Comparison of ENCODE assay signal across 27 mouse cellular contexts in the genomic region with DNA sequence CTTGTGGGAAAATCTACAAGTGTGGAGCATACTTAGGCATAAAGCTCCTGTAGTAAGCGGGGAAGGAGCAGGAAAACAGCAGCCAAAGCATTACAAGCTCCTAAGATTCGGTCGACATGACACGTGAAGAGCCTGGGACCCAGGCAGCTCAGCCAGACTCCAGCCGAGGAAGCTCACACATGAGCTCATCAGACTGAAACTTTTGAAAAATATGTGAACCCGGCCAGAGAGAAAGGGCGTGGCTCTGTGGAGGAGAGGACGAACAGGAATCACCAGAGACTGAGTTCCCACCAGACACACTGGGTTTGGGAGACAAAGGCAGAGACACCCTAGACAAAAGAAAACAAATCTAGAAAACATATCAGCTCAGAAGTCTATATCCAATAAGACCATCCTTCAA. TPM values are rescaled to one million over a fixed set of nuclear protein-coding genes. Genes with fewer than 3 reads are reported as not detected.
DNase-seq lines count a peak whose midpoint lies in the region; ATAC-seq lines count a peak whose summit lies in the region.
"Had no signal": no experiment of that assay in that cellular context is flagged by ENCODE, and none has a peak within 500 bp of the region (broad histone marks: within the 10 kb centered on the region; RNA-seq: fewer than 3 reads in every experiment).

No protein-coding gene starts in this region.

- H3K27ac ChIP-seq in midbrain, embryonic 10.5 days (replicated peaks) = no peak overlapping the region
- H3K27ac ChIP-seq in midbrain, embryonic 14.5 days (replicated peaks; ENCODE audit: low read depth, low read length) = no peak overlapping the region
- H3K27ac ChIP-seq: forebrain, embryonic 15.5 days; heart, adult 2 months; hindbrain, embryonic 12.5 days; hindbrain, postnatal 0 days; intestine, embryonic 15.5 days; liver, embryonic 13.5 days; macrophage; neural tube, embryonic 13.5 days had no signal

- intact Hi-C loops in left cerebral cortex, postnatal 25 days (cut with DNase I) = loop anchor here (10.0 kb wide), 1 partner anchor 844 kb away; a partner anchor contains a TSS

- peak; percentile 35 for DNase-seq in heart, adult 11 months
- DNase-seq in heart, postnatal 4 days = no peak
- peak; percentile 8 for DNase-seq in midbrain, embryonic 10.5 days (ENCODE audit: low spot score)
- no peak for DNase-seq in midbrain, embryonic 14.5 days
- DNase-seq in spleen, postnatal 4 days (ENCODE audit: low spot score in 2 of 2) = peak; percentile 3 to 19
- no peak for DNase-seq in spleen, adult 18-20 months
- no peak for DNase-seq in left cerebral cortex, postnatal 25 days (ENCODE audit: low spot score in 2 of 2)
- DNase-seq: adrenal gland, adult 8-10 months; cerebellum, adult 8-10 months; gastrocnemius, postnatal 25 days; kidney, adult 9 months; kidney, postnatal 14 days; layer of hippocampus, adult 9-11 months; liver, embryonic 13.5 days; lung, postnatal 10 days; thymus, adult 18-20 months; thymus, postnatal 25 days had no signal

- no peak overlapping the region for H3K4me2 ChIP-seq in midbrain, embryonic 14.5 days (ENCODE audit: low read length)
- H3K4me2 ChIP-seq: forebrain, embryonic 15.5 days; hindbrain, embryonic 12.5 days; intestine, embryonic 15.5 days; liver, embryonic 13.5 days; neural tube, embryonic 13.5 days had no signal

- no peak overlapping the region for H3K9ac ChIP-seq in midbrain, embryonic 14.5 days (replicated peaks; ENCODE audit: low read length)
- H3K9ac ChIP-seq: forebrain, embryonic 15.5 days; hindbrain, embryonic 12.5 days; intestine, embryonic 15.5 days; liver, embryonic 13.5 days; neural tube, embryonic 13.5 days had no signal

- H3K4me1 ChIP-seq in midbrain, embryonic 10.5 days = peaks cover 10% of the 10 kb centered on the region
- H3K4me1 ChIP-seq in midbrain, embryonic 14.5 days (ENCODE audit: control insufficient read depth, insufficient read depth, low read length) = no peaks in the 10 kb centered on the region
- H3K4me1 ChIP-seq: hindbrain, embryonic 12.5 days; intestine, embryonic 15.5 days; liver, embryonic 13.5 days had no signal

- H3K36me3 ChIP-seq in midbrain, embryonic 10.5 days = no peaks in the 10 kb centered on the region
- no peaks in the 10 kb centered on the region for H3K36me3 ChIP-seq in midbrain, embryonic 14.5 days (ENCODE audit: control insufficient read depth, insufficient read depth, low read length)
- H3K36me3 ChIP-seq: forebrain, embryonic 15.5 days; G1E; hindbrain, embryonic 12.5 days; intestine, embryonic 15.5 days; liver, embryonic 13.5 days had no signal

- no peak for ATAC-seq in midbrain, embryonic 14.5 days (ENCODE audit: low FRiP score, low TSS enrichment)
- ATAC-seq: forebrain, embryonic 15.5 days; hindbrain, postnatal 0 days; intestine, embryonic 15.5 days had no signal

- peaks cover 14% of the 10 kb centered on the region for H3K9me3 ChIP-seq in midbrain, embryonic 10.5 days (replicated peaks)
- H3K9me3 ChIP-seq in midbrain, embryonic 14.5 days (ENCODE audit: control insufficient read depth, low read length) = no peaks in the 10 kb centered on the region
- H3K9me3 ChIP-seq: intestine, embryonic 15.5 days had no signal

- WGBS in midbrain, embryonic 10.5 days = 91% methylated on average over 8 of the region's 8 CpGs
- WGBS in midbrain, embryonic 14.5 days = 89% methylated on average over 8 of the region's 8 CpGs

- H3K4me3 ChIP-seq in midbrain, embryonic 10.5 days = no peak overlapping the region
- H3K4me3 ChIP-seq in midbrain, embryonic 14.5 days (replicated peaks; ENCODE audit: low read depth, low read length) = no peak overlapping the region
- H3K4me3 ChIP-seq: forebrain, embryonic 15.5 days; heart, adult 2 months; hindbrain, embryonic 12.5 days; intestine, embryonic 15.5 days; liver, embryonic 13.5 days; myocyte; neural tube, embryonic 13.5 days had no signal

- H3K27me3 ChIP-seq in midbrain, embryonic 10.5 days (ENCODE audit: low read depth, poor library complexity, severe bottlenecking) = peaks cover 11% of the 10 kb centered on the region; the same call in 1 of the 2 replicates
- no peaks in the 10 kb centered on the region for H3K27me3 ChIP-seq in midbrain, embryonic 14.5 days (ENCODE audit: control insufficient read depth, insufficient read depth, low read length)
- H3K27me3 ChIP-seq: hindbrain, embryonic 12.5 days; intestine, embryonic 15.5 days; neural tube, embryonic 13.5 days had no signal

RNA-seq across cellular contexts. Expression of a gene that starts 35.9 kb away (rescaled TPM):
- total RNA-seq in heart, postnatal 4 days (2021) = 10 to 100 TPM; 10.3 to 13.6 TPM
- polyA plus RNA-seq in midbrain, embryonic 10.5 days (2016; fragmentation: Nextera tagmentation; extraction: Ambion mirVana) = 0.65 and 1.1 TPM in 2 replicates
- 0.99 and 1.0 TPM in 2 replicates for polyA plus RNA-seq in midbrain, embryonic 14.5 days (2014; fragmentation: Nextera tagmentation; extraction: Ambion mirVana)
- 1 to 10 TPM; 1.1 to 1.2 TPM for total RNA-seq in left cerebral cortex, postnatal 25 days (2021)
- total RNA-seq: hindbrain, postnatal 0 days; megakaryocyte-erythroid progenitor cell, adult 5-6 weeks had no signal
- polyA plus RNA-seq: G1E, macrophage had no signal

Comparison
In these comparisons a context has a peak if more than half of its experiments do, and no peak if none do; other contexts are left out.
1. DNase-seq: peak in heart, adult 11 months (single experiment), midbrain, embryonic 10.5 days (single experiment) and spleen, postnatal 4 days (2 of 2); none in heart, postnatal 4 days (single experiment), midbrain, embryonic 14.5 days (single experiment), spleen, adult 18-20 months (0 of 2) and left cerebral cortex, postnatal 25 days (0 of 2).
2. RNA of a gene that starts 35.9 kb away (total RNA-seq): 10.3 to 13.6 TPM in heart, postnatal 4 days; 1.1 to 1.2 TPM in left cerebral cortex, postnatal 25 days; every median in the first group is over 4 times any median in the second.